Mouse (Mus musculus) ovary, adult 10 weeks (tissue): ENCODE results near the gene Sin3b. TPM values are rescaled to one million over a fixed set of nuclear protein-coding genes. Genes with fewer than 3 reads are reported as not detected.

Source experiments
- polyA plus RNA-seq: library from polyadenylated mRNA; stranded (reverse); fragments of 350-450 nt; fragmentation: Illumina TruSeq; extraction: RNeasy Lipid Tissue Mini Kit (QIAGEN cat#74804); gene quantifications from one replicate; pipeline ENCODE4 v1.2.3, GENCODE M21; 2014

Sin3b gene
- 12.5 TPM for polyA plus RNA-seq

GRCm38 (mm10) chr8:72722769-72723650, at the start of gene Sin3b:
TSS of gene Sin3b (plus strand) at chr8:72723285.

GRCm38 (mm10) chr8:72761322-72762051, 38.4 kb downstream of the Sin3b start, which contains the start of gene F2rl3:
TSS of gene F2rl3 (plus strand) at chr8:72761880.

Other genes with a start within 250 kb of the Sin3b start
- gene Cherp, start 248.1 kb upstream of the Sin3b start, polyA plus RNA-seq = 5.6 TPM
- 23.1 TPM for gene Slc35e1, start 230.7 kb upstream of the Sin3b start, polyA plus RNA-seq
- 2.3 TPM for gene Med26, start 175.0 kb upstream of the Sin3b start, polyA plus RNA-seq
- gene Smim7, start 152.2 kb upstream of the Sin3b start, polyA plus RNA-seq = 49.8 TPM
- 0.97 TPM for gene Tmem38a, start 151.2 kb upstream of the Sin3b start, polyA plus RNA-seq
- gene Nwd1, start 76.6 kb upstream of the Sin3b start, polyA plus RNA-seq = 1.3 TPM
- gene F2rl3, start 38.6 kb downstream of the Sin3b start, polyA plus RNA-seq = not detected